Mouse (Mus musculus): ENCODE measurements at regions not wholly inside any gene's neighbourhood (a gene's known extent, or its start where the extent isn't known, plus 50 kb on each side); places are given as distances from the start of the nearest gene placed in this dataset.

GRCm38 (mm10) chr2:9574196-9574595 is 306.9 kb upstream of the 4930412O13Rik start:
- no peak for ATAC-seq (replicated peaks; ENCODE audit: insufficient number of reproducible peaks, low FRiP score, low TSS enrichment, poor library complexity, severe bottlenecking)

GRCm38 (mm10) chr2:9574651-9575050 is 306.4 kb upstream of the 4930412O13Rik start:
- ATAC-seq (replicated peaks; ENCODE audit: insufficient number of reproducible peaks, low FRiP score, low TSS enrichment, poor library complexity, severe bottlenecking): no peak

GRCm38 (mm10) chr2:9577868-9578267 is 303.2 kb upstream of the 4930412O13Rik start:
- ATAC-seq (replicated peaks; ENCODE audit: insufficient number of reproducible peaks, low FRiP score, low TSS enrichment, poor library complexity, severe bottlenecking): no peak

- no peak for ATAC-seq (replicated peaks; ENCODE audit: insufficient number of reproducible peaks, low FRiP score, low TSS enrichment, poor library complexity, severe bottlenecking)
These were observed 293.7 kb upstream of the 4930412O13Rik start for GRCm38 (mm10) chr2:9587389-9587788.

- ATAC-seq (replicated peaks; ENCODE audit: insufficient number of reproducible peaks, low FRiP score, low TSS enrichment, poor library complexity, severe bottlenecking): no peak
These were observed 291.9 kb upstream of the 4930412O13Rik start for GRCm38 (mm10) chr2:9589200-9589599.

GRCm38 (mm10) chr2:9592531-9592930 is 288.5 kb upstream of the 4930412O13Rik start:
- ATAC-seq (replicated peaks; ENCODE audit: insufficient number of reproducible peaks, low FRiP score, low TSS enrichment, poor library complexity, severe bottlenecking): no peak

GRCm38 (mm10) chr2:9593931-9594330 is 287.1 kb upstream of the 4930412O13Rik start:
- ATAC-seq (replicated peaks; ENCODE audit: insufficient number of reproducible peaks, low FRiP score, low TSS enrichment, poor library complexity, severe bottlenecking): peak; percentile 66; the same call in 1 of the 2 replicates

GRCm38 (mm10) chr2:9595236-9595850 is 285.7 kb upstream of the 4930412O13Rik start:
- ATAC-seq (replicated peaks; ENCODE audit: insufficient number of reproducible peaks, low FRiP score, low TSS enrichment, poor library complexity, severe bottlenecking): no peak

- no peak for ATAC-seq (replicated peaks; ENCODE audit: insufficient number of reproducible peaks, low FRiP score, low TSS enrichment, poor library complexity, severe bottlenecking)
These were observed 284.9 kb upstream of the 4930412O13Rik start for GRCm38 (mm10) chr2:9596135-9596534.

- no peak for ATAC-seq (replicated peaks; ENCODE audit: insufficient number of reproducible peaks, low FRiP score, low TSS enrichment, poor library complexity, severe bottlenecking)
These were observed 276.1 kb upstream of the 4930412O13Rik start for GRCm38 (mm10) chr2:9604984-9605383.

GRCm38 (mm10) chr2:9607547-9607946 is 273.5 kb upstream of the 4930412O13Rik start:
- ATAC-seq (replicated peaks; ENCODE audit: insufficient number of reproducible peaks, low FRiP score, low TSS enrichment, poor library complexity, severe bottlenecking): no peak

GRCm38 (mm10) chr2:9614415-9614814 is 266.6 kb upstream of the 4930412O13Rik start:
- no peak for ATAC-seq (replicated peaks; ENCODE audit: insufficient number of reproducible peaks, low FRiP score, low TSS enrichment, poor library complexity, severe bottlenecking)

GRCm38 (mm10) chr2:9616292-9616691 is 264.8 kb upstream of the 4930412O13Rik start:
- no peak for ATAC-seq (replicated peaks; ENCODE audit: insufficient number of reproducible peaks, low FRiP score, low TSS enrichment, poor library complexity, severe bottlenecking)

GRCm38 (mm10) chr2:9620303-9621244 is 260.5 kb upstream of the 4930412O13Rik start:
- ATAC-seq (replicated peaks; ENCODE audit: insufficient number of reproducible peaks, low FRiP score, low TSS enrichment, poor library complexity, severe bottlenecking): no peak

GRCm38 (mm10) chr2:9623702-9624101 is 257.4 kb upstream of the 4930412O13Rik start:
- ATAC-seq (replicated peaks; ENCODE audit: insufficient number of reproducible peaks, low FRiP score, low TSS enrichment, poor library complexity, severe bottlenecking): no peak

- ATAC-seq (replicated peaks; ENCODE audit: insufficient number of reproducible peaks, low FRiP score, low TSS enrichment, poor library complexity, severe bottlenecking): no peak
These were observed 253.0 kb upstream of the 4930412O13Rik start for GRCm38 (mm10) chr2:9628026-9628425.

- no peak for ATAC-seq (replicated peaks; ENCODE audit: insufficient number of reproducible peaks, low FRiP score, low TSS enrichment, poor library complexity, severe bottlenecking)
These were observed 248.2 kb upstream of the 4930412O13Rik start for GRCm38 (mm10) chr2:9632719-9633446.

- ATAC-seq (replicated peaks; ENCODE audit: insufficient number of reproducible peaks, low FRiP score, low TSS enrichment, poor library complexity, severe bottlenecking): no peak
These were observed 241.8 kb upstream of the 4930412O13Rik start for GRCm38 (mm10) chr2:9639262-9639661.

- ATAC-seq (replicated peaks; ENCODE audit: insufficient number of reproducible peaks, low FRiP score, low TSS enrichment, poor library complexity, severe bottlenecking): no peak
These were observed 239.4 kb upstream of the 4930412O13Rik start for GRCm38 (mm10) chr2:9641629-9642028.

Measured in monocyte, adult 5-6 weeks (primary cell).